Mouse (Mus musculus): ENCODE data around the gene Ptprj. TPM values are rescaled to one million over a fixed set of nuclear protein-coding genes. Genes with fewer than 3 reads are reported as not detected.

The Ptprj gene
- total and polyA plus RNA-seq, 3 experiments: 6.9 to 8.9 (median 7.3) TPM

GRCm38 (mm10) chr2:90545261-90545660, 35.2 kb downstream of the Ptprj start:
- DNase-seq (ENCODE audit: extremely low read depth): no peak
- Histone ChIP-seq H3K27me3 (replicated peaks) (no peaks in the 10 kb centered on the region), H3K36me3 (replicated peaks in 1 of 2; ENCODE audit: control insufficient read depth in 1 of 2, insufficient read depth in 1 of 2, low read length in 1 of 2) (no peaks in the 10 kb centered on the region), H3K4me1 (ENCODE audit: control insufficient read depth in 1 of 2, insufficient read depth in 2 of 2) (peaks cover 30 to 80% of the 10 kb centered on the region in 2 experiments), H3K4me3 (replicated peaks in 1 of 3; ENCODE audit: low read depth in 2 of 3, low read length in 2 of 3, poor library complexity in 1 of 3) (no peak overlapping the region), H3K9me3 (replicated peaks; ENCODE audit: low read length) (no peaks in the 10 kb centered on the region), H3K79me2 (replicated peaks; ENCODE audit: control insufficient read depth, extremely low read depth, insufficient read depth, poor library complexity, severe bottlenecking) (peaks cover 12% of the 10 kb centered on the region), H3K27ac (ENCODE audit: insufficient read depth, low read depth) (no peak overlapping the region), H3K9ac (ENCODE audit: insufficient read depth, low read depth) (no peak overlapping the region), H3K4me2 (ENCODE audit: insufficient read depth, low read depth, poor library complexity, severe bottlenecking) (no peak overlapping the region)
- TF ChIP-seq RCOR1 (conservative IDR thresholded peaks at IDR 0.05; ENCODE audit: low read depth, low read length) (no peak), E2F4 (IDR thresholded peaks at IDR 0.05; ENCODE audit: insufficient replicate concordance, low read depth, low read length) (no peak), IRF4 (IDR thresholded peaks at IDR 0.05; ENCODE audit: low read depth, low read length) (0 out of 2 replicates have a peak, but pooled peaks have one; percentile 7)
- dilution Hi-C loops (cut with MboI; ENCODE audit: extremely low pct_ligation_motif_present, extremely low pct_unique_long_range_greater_than_20kb, low sequenced_read_pairs): no loop called here
- in situ Hi-C loops (cut with MboI; ENCODE audit: low pct_ligation_motif_present, low pct_unique_long_range_greater_than_20kb, low sequenced_read_pairs): no loop called here

GRCm38 (mm10) chr2:90543989-90544388, 36.5 kb downstream of the Ptprj start:
- Histone ChIP-seq H3K9me3 (replicated peaks; ENCODE audit: low read length) (no peaks in the 10 kb centered on the region), H3K9ac (ENCODE audit: insufficient read depth, low read depth) (no peak overlapping the region), H3K27ac (ENCODE audit: insufficient read depth, low read depth) (no peak overlapping the region), H3K79me2 (replicated peaks; ENCODE audit: control insufficient read depth, extremely low read depth, insufficient read depth, poor library complexity, severe bottlenecking) (peaks cover 14% of the 10 kb centered on the region), H3K4me2 (ENCODE audit: insufficient read depth, low read depth, poor library complexity, severe bottlenecking) (no peak overlapping the region), H3K4me3 (replicated peaks in 1 of 3; ENCODE audit: low read depth in 2 of 3, low read length in 2 of 3, poor library complexity in 1 of 3) (no peak overlapping the region), H3K27me3 (replicated peaks) (no peaks in the 10 kb centered on the region), H3K4me1 (ENCODE audit: control insufficient read depth in 1 of 2, insufficient read depth in 2 of 2) (peaks cover 30 to 72% of the 10 kb centered on the region in 2 experiments), H3K36me3 (replicated peaks in 1 of 2; ENCODE audit: control insufficient read depth in 1 of 2, insufficient read depth in 1 of 2, low read length in 1 of 2) (peaks cover 0 to 2% of the 10 kb centered on the region in 2 experiments)
- in situ Hi-C loops (cut with MboI; ENCODE audit: low pct_ligation_motif_present, low pct_unique_long_range_greater_than_20kb, low sequenced_read_pairs): no loop called here
- no peak for DNase-seq (ENCODE audit: extremely low read depth)
- dilution Hi-C loops (cut with MboI; ENCODE audit: extremely low pct_ligation_motif_present, extremely low pct_unique_long_range_greater_than_20kb, low sequenced_read_pairs): no loop called here
- TF ChIP-seq RAD21 (IDR thresholded peaks at IDR 0.05; ENCODE audit: low read depth, low read length): no peak
- no peak for TF ChIP-seq MEF2A (IDR thresholded peaks at IDR 0.05; ENCODE audit: borderline replicate concordance, low read depth, low read length)
- no peak for TF ChIP-seq KAT2A (IDR thresholded peaks at IDR 0.05; ENCODE audit: insufficient replicate concordance, low read length)
- no peak for TF ChIP-seq JUN (IDR thresholded peaks at IDR 0.05; ENCODE audit: insufficient read depth, low read depth, low read length)
- no peak for TF ChIP-seq USF2 (conservative IDR thresholded peaks at IDR 0.05; ENCODE audit: low read depth, low read length)

GRCm38 (mm10) chr2:90543106-90543702, 37.2 kb downstream of the Ptprj start:
- peak overlapping the region; percentile 19 for H3K27ac ChIP-seq (ENCODE audit: insufficient read depth, low read depth)
- H3K4me2 ChIP-seq (ENCODE audit: insufficient read depth, low read depth, poor library complexity, severe bottlenecking): peak overlapping the region; percentile 47; the same call in 1 of the 2 replicates
- peaks cover 30 to 64% of the 10 kb centered on the region in 2 experiments for H3K4me1 ChIP-seq (ENCODE audit: control insufficient read depth in 1 of 2, insufficient read depth in 2 of 2)

More at GRCm38 (mm10) chr2:90543106-90543702, 37.2 kb downstream of the Ptprj start:
- Histone ChIP-seq H3K79me2 (replicated peaks; ENCODE audit: control insufficient read depth, extremely low read depth, insufficient read depth, poor library complexity, severe bottlenecking) (peaks cover 12% of the 10 kb centered on the region), H3K36me3 (replicated peaks in 1 of 2; ENCODE audit: control insufficient read depth in 1 of 2, insufficient read depth in 1 of 2, low read length in 1 of 2) (peaks cover 0 to 2% of the 10 kb centered on the region in 2 experiments), H3K4me3 (replicated peaks in 1 of 3; ENCODE audit: low read depth in 2 of 3, low read length in 2 of 3, poor library complexity in 1 of 3) (peak overlapping the region in 1 of 3 experiments; percentile 27), H3K27me3 (replicated peaks) (no peaks in the 10 kb centered on the region), H3K9me3 (replicated peaks; ENCODE audit: low read length) (no peaks in the 10 kb centered on the region), H3K9ac (ENCODE audit: insufficient read depth, low read depth) (0 out of 2 replicates have a peak overlapping the region, but pooled peaks have one; percentile 23)
- in situ Hi-C loops (cut with MboI; ENCODE audit: low pct_ligation_motif_present, low pct_unique_long_range_greater_than_20kb, low sequenced_read_pairs): no loop called here
- no peak for DNase-seq (ENCODE audit: extremely low read depth)
- dilution Hi-C loops (cut with MboI; ENCODE audit: extremely low pct_ligation_motif_present, extremely low pct_unique_long_range_greater_than_20kb, low sequenced_read_pairs): no loop called here
- TF ChIP-seq NRF1 (IDR thresholded peaks at IDR 0.05; ENCODE audit: low read depth, low read length): no peak
- TF ChIP-seq BHLHE40 (IDR thresholded peaks at IDR 0.05; ENCODE audit: low read depth, low read length): no peak
- TF ChIP-seq TCF12 (IDR thresholded peaks at IDR 0.05; ENCODE audit: low read depth, low read length): no peak
- no peak for TF ChIP-seq MXI1 (IDR thresholded peaks at IDR 0.05; ENCODE audit: low read depth, low read length)
- no peak for TF ChIP-seq NELFE (IDR thresholded peaks at IDR 0.05; ENCODE audit: low read depth, low read length)
- TF ChIP-seq HCFC1 (IDR thresholded peaks at IDR 0.05; ENCODE audit: low read depth, low read length): no peak
- no peak for TF ChIP-seq MAZ (IDR thresholded peaks at IDR 0.05; ENCODE audit: low read depth, low read length)
- no peak for TF ChIP-seq CHD2 (IDR thresholded peaks at IDR 0.05; ENCODE audit: low read length)

Data from CH12.LX (cell line).